Comparison of ENCODE assay signal across 10 mouse cellular contexts in the genomic region with DNA sequence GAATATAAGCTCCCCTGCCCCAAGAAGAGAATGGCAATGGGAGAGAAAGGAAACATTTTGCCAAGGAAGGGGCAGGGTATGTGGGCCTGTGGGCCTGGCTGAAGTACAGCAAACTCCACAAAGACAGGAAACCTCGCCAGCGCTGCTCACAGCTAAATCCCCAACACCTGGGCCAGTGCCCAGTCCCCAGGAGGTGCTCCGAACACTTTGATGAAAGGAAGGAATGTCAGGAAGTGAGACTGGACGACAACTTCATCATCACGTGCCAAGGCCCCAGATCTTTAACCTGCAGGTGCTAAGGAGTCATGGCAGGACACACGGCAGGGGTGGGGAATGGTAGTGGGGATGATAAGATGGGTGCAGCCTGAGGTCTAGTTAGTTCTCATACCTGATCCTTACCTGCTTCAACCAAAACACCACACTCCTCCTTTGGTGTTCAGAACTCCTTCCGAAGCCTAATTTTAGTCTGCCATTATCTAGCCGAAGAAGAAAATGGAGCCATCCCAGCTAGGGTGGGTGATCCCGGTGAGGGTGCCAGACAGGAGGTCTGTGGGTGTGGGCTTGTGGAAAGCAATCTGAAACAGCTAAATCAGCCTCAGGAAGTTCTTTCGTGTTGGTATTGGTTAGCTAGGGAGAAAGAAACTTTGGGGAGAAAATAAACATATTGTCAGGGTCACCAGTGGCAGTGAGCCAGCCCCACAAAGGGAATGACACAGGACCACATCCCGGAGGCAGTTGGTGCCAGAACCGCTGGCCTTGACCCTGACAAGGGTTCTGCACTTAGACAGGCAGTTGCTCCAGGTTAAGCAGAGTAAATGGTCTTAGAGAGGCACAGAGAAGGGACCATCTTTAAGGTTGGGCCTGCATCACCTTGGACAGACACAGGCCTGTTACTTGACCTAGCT. TPM values are rescaled to one million over a fixed set of nuclear protein-coding genes. Genes with fewer than 3 reads are reported as not detected.
A peak's percentile ranks its signal among the peaks of the same experiment; 100 is the strongest.
DNase-seq lines count a peak whose midpoint lies in the region; ATAC-seq and TF ChIP-seq lines count a peak whose summit lies in the region.
"Had no signal": no experiment of that assay in that cellular context is flagged by ENCODE, and none has a peak within 500 bp of the region (broad histone marks: within the 10 kb centered on the region; RNA-seq: fewer than 3 reads in every experiment).

No protein-coding gene starts in this region.

- peak overlapping the region; percentile 73 for H3K27ac ChIP-seq in kidney, adult 2 months (ENCODE audit: insufficient read depth, low read depth, low read length)
- no peak overlapping the region for H3K27ac ChIP-seq in kidney, embryonic 14.5 days (ENCODE audit: low read depth, low read length)
- peak overlapping the region; percentile 8; the same call in 1 of the 2 replicates for H3K27ac ChIP-seq in midbrain, embryonic 15.5 days
- no peak overlapping the region for H3K27ac ChIP-seq in midbrain, embryonic 16.5 days (ENCODE audit: low read length)
- H3K27ac ChIP-seq in small intestine, adult 2 months (ENCODE audit: insufficient read depth, low read depth, low read length): peak overlapping the region; percentile 5; the same call in 1 of the 2 replicates
- H3K27ac ChIP-seq: liver, embryonic 15.5 days had no signal

- TF ChIP-seq POLR2A in kidney, adult 2 months (IDR thresholded peaks at IDR 0.05; ENCODE audit: low read depth, low read length): no peak
- TF ChIP-seq POLR2A in small intestine, adult 2 months (IDR thresholded peaks at IDR 0.05; ENCODE audit: low read depth, low read length): no peak

- H3K36me3 ChIP-seq in kidney, adult 2 months (ENCODE audit: control insufficient read depth, insufficient read depth, low read length): no peaks in the 10 kb centered on the region
- H3K36me3 ChIP-seq in kidney, embryonic 14.5 days (ENCODE audit: control insufficient read depth, insufficient read depth, low read length): no peaks in the 10 kb centered on the region
- peaks cover 10% of the 10 kb centered on the region; the same call in 1 of the 2 replicates for H3K36me3 ChIP-seq in midbrain, embryonic 15.5 days (replicated peaks)
- H3K36me3 ChIP-seq in midbrain, embryonic 16.5 days (ENCODE audit: control insufficient read depth, insufficient read depth, low read length): peaks cover 6% of the 10 kb centered on the region; the same call in 1 of the 2 replicates
- peaks cover 13% of the 10 kb centered on the region for H3K36me3 ChIP-seq in small intestine, adult 2 months (ENCODE audit: control insufficient read depth, insufficient read depth, low read length)
- H3K36me3 ChIP-seq: liver, embryonic 15.5 days had no signal

- no peaks in the 10 kb centered on the region for H3K9me3 ChIP-seq in kidney, embryonic 14.5 days (ENCODE audit: control insufficient read depth, low read length)
- no peaks in the 10 kb centered on the region for H3K9me3 ChIP-seq in midbrain, embryonic 15.5 days
- H3K9me3 ChIP-seq in midbrain, embryonic 16.5 days (replicated peaks; ENCODE audit: control insufficient read depth, low read length, poor library complexity, severe bottlenecking): no peaks in the 10 kb centered on the region
- H3K9me3 ChIP-seq: liver, embryonic 15.5 days; megakaryocyte, embryonic 14.5 days had no signal

- no peaks in the 10 kb centered on the region for H3K4me1 ChIP-seq in kidney, adult 2 months (ENCODE audit: control insufficient read depth, insufficient read depth, low read length)
- peaks cover 9% of the 10 kb centered on the region; the same call in 1 of the 2 replicates for H3K4me1 ChIP-seq in kidney, embryonic 14.5 days (ENCODE audit: control insufficient read depth, insufficient read depth, low read length)
- no peaks in the 10 kb centered on the region for H3K4me1 ChIP-seq in midbrain, embryonic 15.5 days
- no peaks in the 10 kb centered on the region for H3K4me1 ChIP-seq in midbrain, embryonic 16.5 days (ENCODE audit: control insufficient read depth, insufficient read depth, low read length)
- H3K4me1 ChIP-seq in small intestine, adult 2 months (ENCODE audit: control insufficient read depth, insufficient read depth, insufficient read length, low read length): peaks cover 55% of the 10 kb centered on the region

- H3K4me2 ChIP-seq in kidney, embryonic 14.5 days (replicated peaks; ENCODE audit: low read depth, low read length): no peak overlapping the region
- no peak overlapping the region for H3K4me2 ChIP-seq in midbrain, embryonic 15.5 days
- no peak overlapping the region for H3K4me2 ChIP-seq in midbrain, embryonic 16.5 days (ENCODE audit: low read length)
- H3K4me2 ChIP-seq: liver, embryonic 15.5 days had no signal

- H3K27me3 ChIP-seq in kidney, adult 2 months (replicated peaks; ENCODE audit: control insufficient read depth, insufficient read depth, low read length): no peaks in the 10 kb centered on the region
- no peaks in the 10 kb centered on the region for H3K27me3 ChIP-seq in kidney, embryonic 14.5 days (ENCODE audit: control insufficient read depth, insufficient read depth, low read length)
- H3K27me3 ChIP-seq in midbrain, embryonic 15.5 days (replicated peaks): no peaks in the 10 kb centered on the region
- no peaks in the 10 kb centered on the region for H3K27me3 ChIP-seq in midbrain, embryonic 16.5 days (ENCODE audit: control insufficient read depth, insufficient read depth, low read depth, low read length)
- no peaks in the 10 kb centered on the region for H3K27me3 ChIP-seq in small intestine, adult 2 months (ENCODE audit: control insufficient read depth, insufficient read depth, low read length)
- H3K27me3 ChIP-seq: liver, embryonic 15.5 days had no signal

- WGBS in kidney, adult 2 months: 68% methylated on average over 12 of the region's 12 CpGs
- WGBS in kidney, embryonic 14.5 days: 69% methylated on average over 12 of the region's 12 CpGs
- WGBS in midbrain, embryonic 15.5 days: 78% methylated on average over 12 of the region's 12 CpGs
- 72% methylated on average over 12 of the region's 12 CpGs for WGBS in midbrain, embryonic 16.5 days
- 34% methylated on average over 12 of the region's 12 CpGs for WGBS in small intestine, adult 2 months

- no peak for TF ChIP-seq CTCF in kidney, adult 2 months (conservative IDR thresholded peaks at IDR 0.05; ENCODE audit: insufficient read depth, insufficient read length, low read depth, low read length)
- no peak for TF ChIP-seq CTCF in small intestine, adult 2 months (IDR thresholded peaks at IDR 0.05; ENCODE audit: extremely low read depth, insufficient read length, insufficient replicate concordance, low read depth, low read length)

- H3K9ac ChIP-seq in kidney, embryonic 14.5 days (ENCODE audit: low read depth, low read length): no peak overlapping the region
- H3K9ac ChIP-seq in midbrain, embryonic 15.5 days: no peak overlapping the region
- no peak overlapping the region for H3K9ac ChIP-seq in midbrain, embryonic 16.5 days (ENCODE audit: low read depth, low read length)
- H3K9ac ChIP-seq: liver, embryonic 15.5 days had no signal

- ATAC-seq in kidney, embryonic 14.5 days (ENCODE audit: low FRiP score, low TSS enrichment): no peak
- ATAC-seq in midbrain, embryonic 15.5 days (replicated peaks): no peak
- ATAC-seq in midbrain, embryonic 16.5 days: no peak
- no peak for ATAC-seq in megakaryocyte-erythroid progenitor cell, adult 5-6 weeks (replicated peaks; ENCODE audit: low FRiP score, low TSS enrichment, poor library complexity, severe bottlenecking)
- ATAC-seq: hindbrain, embryonic 16.5 days had no signal

- peak; percentile 59 for DNase-seq in kidney, adult 2 months
- peak; percentile 84 for DNase-seq in adrenal gland, adult 8-10 months

- no peak overlapping the region for H3K4me3 ChIP-seq in kidney, adult 2 months (ENCODE audit: insufficient read depth, low read depth, low read length)
- H3K4me3 ChIP-seq in kidney, embryonic 14.5 days (ENCODE audit: low read length): no peak overlapping the region
- no peak overlapping the region for H3K4me3 ChIP-seq in midbrain, embryonic 15.5 days
- no peak overlapping the region for H3K4me3 ChIP-seq in midbrain, embryonic 16.5 days (ENCODE audit: low read depth, low read length)
- H3K4me3 ChIP-seq in small intestine, adult 2 months (ENCODE audit: low read depth, low read length): no peak overlapping the region
- H3K4me3 ChIP-seq: liver, embryonic 15.5 days; megakaryocyte, embryonic 14.5 days had no signal

RNA-seq across cellular contexts. Expression of a gene that starts 25.6 kb away (rescaled TPM):
- 9.4 and 9.6 TPM in 2 replicates for polyA plus RNA-seq in kidney, adult 2 months (2012; rRNA removed)
- polyA plus RNA-seq in kidney, embryonic 14.5 days (2014; fragmentation: Nextera tagmentation; extraction: Ambion mirVana): 0.93 TPM in 2 replicates
- 2.1 and 2.3 TPM in 2 replicates for polyA plus RNA-seq in midbrain, embryonic 15.5 days (2015; fragmentation: Nextera tagmentation; extraction: Ambion mirVana)
- 1.6 and 1.9 TPM in 2 replicates for polyA plus RNA-seq in midbrain, embryonic 16.5 days (2015; fragmentation: Nextera tagmentation; extraction: Ambion mirVana)
- total RNA-seq in adrenal gland, adult 8-10 months (2022): 10 to 100 TPM in 3 of 4 experiments, 1 to 10 TPM in 1; 9.5 to 23.8 (median 17.6) TPM
- polyA plus RNA-seq in small intestine, adult 2 months (2012; rRNA removed): 12.9 and 52.6 TPM in 2 replicates
- 0.59 TPM in 1 of 2 replicates, not detected in the other for total RNA-seq in megakaryocyte-erythroid progenitor cell, adult 5-6 weeks (2014; fragmentation: Nextera tagmentation)
- not detected in 2 replicates for total RNA-seq in megakaryocyte-erythroid progenitor cell, adult 5-6 weeks (2017)
- polyA plus RNA-seq: liver, embryonic 15.5 days had no signal

RNA-seq across cellular contexts. Expression of a gene that starts 40.7 kb away (rescaled TPM):
- 0.16 and 5.1 TPM in 2 replicates for polyA plus RNA-seq in kidney, adult 2 months (2012; rRNA removed)
- polyA plus RNA-seq in kidney, embryonic 14.5 days (2014; fragmentation: Nextera tagmentation; extraction: Ambion mirVana): 0.47 and 0.87 TPM in 2 replicates
- 0.44 and 1.1 TPM in 2 replicates for polyA plus RNA-seq in midbrain, embryonic 15.5 days (2015; fragmentation: Nextera tagmentation; extraction: Ambion mirVana)
- 0.76 and 1.6 TPM in 2 replicates for polyA plus RNA-seq in midbrain, embryonic 16.5 days (2015; fragmentation: Nextera tagmentation; extraction: Ambion mirVana)
- total RNA-seq in adrenal gland, adult 8-10 months (2022): 1,000 to 10,000 TPM; 7,138 to 8,839 (median 8,155) TPM
- 0.19 and 0.27 TPM in 2 replicates for polyA plus RNA-seq in small intestine, adult 2 months (2012; rRNA removed)
- not detected in 2 replicates for total RNA-seq in megakaryocyte-erythroid progenitor cell, adult 5-6 weeks (2014; fragmentation: Nextera tagmentation)
- not detected in 2 replicates for total RNA-seq in megakaryocyte-erythroid progenitor cell, adult 5-6 weeks (2017)

RNA-seq across cellular contexts. Expression of a gene that starts 54.8 kb away (rescaled TPM):
- polyA plus RNA-seq in kidney, adult 2 months (2012; rRNA removed): 144 and 150 TPM in 2 replicates
- polyA plus RNA-seq in kidney, embryonic 14.5 days (2014; fragmentation: Nextera tagmentation; extraction: Ambion mirVana): 106 and 108 TPM in 2 replicates
- 181 and 183 TPM in 2 replicates for polyA plus RNA-seq in midbrain, embryonic 15.5 days (2015; fragmentation: Nextera tagmentation; extraction: Ambion mirVana)
- polyA plus RNA-seq in midbrain, embryonic 16.5 days (2015; fragmentation: Nextera tagmentation; extraction: Ambion mirVana): 173 and 176 TPM in 2 replicates
- total RNA-seq in adrenal gland, adult 8-10 months (2022): 10 to 100 TPM; 85.6 to 97.1 (median 88.7) TPM
- 62.4 and 146 TPM in 2 replicates for polyA plus RNA-seq in small intestine, adult 2 months (2012; rRNA removed)
- 85.5 and 88.9 TPM in 2 replicates for total RNA-seq in megakaryocyte-erythroid progenitor cell, adult 5-6 weeks (2014; fragmentation: Nextera tagmentation)
- 20.6 and 20.7 TPM in 2 replicates for total RNA-seq in megakaryocyte-erythroid progenitor cell, adult 5-6 weeks (2017)

Comparison
In these comparisons a context has a peak if more than half of its experiments do, and no peak if none do; other contexts are left out.
1. H3K27ac ChIP-seq: peak in kidney, adult 2 months (single experiment), midbrain, embryonic 15.5 days (single experiment) and small intestine, adult 2 months (single experiment); none in kidney, embryonic 14.5 days (single experiment) and midbrain, embryonic 16.5 days (single experiment).